ENCODE assay signal across 8 mouse cellular contexts in genomic region chr1:181853081-181853736, GRCm38 (mm10). TPM values are rescaled to one million over a fixed set of nuclear protein-coding genes. Genes with fewer than 3 reads are reported as not detected.
DNase-seq lines count a peak whose midpoint lies in the region; ATAC-seq and TF ChIP-seq lines count a peak whose summit lies in the region.

No protein-coding gene starts in this region.

- peak; percentile 86 for DNase-seq in T-cell, adult 2 months (ENCODE audit: low spot score)
- DNase-seq in forebrain, embryonic 11.5 days (ENCODE audit: low spot score), result no peak
- peak; percentile 23 for DNase-seq in liver
- no peak for DNase-seq in midbrain, postnatal 0 days (ENCODE audit: low spot score)
- peak; percentile 93 for DNase-seq in thymus, postnatal 25 days
- no peak for DNase-seq in cerebellum, postnatal 36 days
- DNase-seq in ovary, postnatal 14 days (ENCODE audit: low spot score), result no peak

- H3K36me3 ChIP-seq in forebrain, embryonic 11.5 days (ENCODE audit: control insufficient read depth, insufficient read depth, low read length), result no peaks in the 10 kb centered on the region
- no peaks in the 10 kb centered on the region for H3K36me3 ChIP-seq in hindbrain, embryonic 13.5 days
- H3K36me3 ChIP-seq in midbrain, postnatal 0 days (ENCODE audit: insufficient read depth, low read length), result no peaks in the 10 kb centered on the region

- H3K4me3 ChIP-seq in forebrain, embryonic 11.5 days (ENCODE audit: low read depth, low read length), result no peak overlapping the region
- H3K4me3 ChIP-seq in hindbrain, embryonic 13.5 days, result no peak overlapping the region
- peak overlapping the region; percentile 0; the same call in 1 of the 2 replicates for H3K4me3 ChIP-seq in midbrain, postnatal 0 days (ENCODE audit: low read depth, low read length)

- no peaks in the 10 kb centered on the region for H3K27me3 ChIP-seq in forebrain, embryonic 11.5 days (ENCODE audit: control insufficient read depth, insufficient read depth, low read length)
- 0 out of 2 replicates have a peak, but pooled peaks cover 3% of the 10 kb centered on the region for H3K27me3 ChIP-seq in hindbrain, embryonic 13.5 days
- H3K27me3 ChIP-seq in midbrain, postnatal 0 days (ENCODE audit: insufficient read depth, low read length), result no peaks in the 10 kb centered on the region

- no peak for ATAC-seq in forebrain, embryonic 11.5 days (replicated peaks; ENCODE audit: low FRiP score)
- no peak for ATAC-seq in hindbrain, embryonic 13.5 days (ENCODE audit: low FRiP score)
- ATAC-seq in midbrain, postnatal 0 days (ENCODE audit: low FRiP score), result no peak

- no peak for TF ChIP-seq CTCF in midbrain, postnatal 0 days (IDR thresholded peaks at IDR 0.05)

- H3K9me3 ChIP-seq in forebrain, embryonic 11.5 days (ENCODE audit: control insufficient read depth, low read length), result no peaks in the 10 kb centered on the region
- no peaks in the 10 kb centered on the region for H3K9me3 ChIP-seq in hindbrain, embryonic 13.5 days
- H3K9me3 ChIP-seq in midbrain, postnatal 0 days (ENCODE audit: low read length), result no peaks in the 10 kb centered on the region

- 15% methylated on average over 16 of the region's 21 CpGs for WGBS in forebrain, embryonic 11.5 days
- 14% methylated on average over 21 of the region's 21 CpGs for WGBS in hindbrain, embryonic 13.5 days
- 15% methylated on average over 15 of the region's 21 CpGs for WGBS in midbrain, postnatal 0 days

- peak overlapping the region; percentile 18; the same call in 1 of the 2 replicates for H3K4me2 ChIP-seq in forebrain, embryonic 11.5 days (ENCODE audit: low read depth, low read length, severe bottlenecking)
- peak overlapping the region; percentile 39 for H3K4me2 ChIP-seq in hindbrain, embryonic 13.5 days
- H3K4me2 ChIP-seq in midbrain, postnatal 0 days (ENCODE audit: low read depth, low read length, poor library complexity, severe bottlenecking), result peak overlapping the region; percentile 23

- H3K27ac ChIP-seq in forebrain, embryonic 11.5 days (ENCODE audit: low read depth, low read length), result no peak overlapping the region
- H3K27ac ChIP-seq in hindbrain, embryonic 13.5 days, result no peak overlapping the region
- H3K27ac ChIP-seq in midbrain, postnatal 0 days (ENCODE audit: low read depth, low read length), result no peak overlapping the region

- no peaks in the 10 kb centered on the region for H3K4me1 ChIP-seq in forebrain, embryonic 11.5 days (replicated peaks; ENCODE audit: control insufficient read depth, insufficient read depth, low read length)
- peaks cover 9% of the 10 kb centered on the region for H3K4me1 ChIP-seq in hindbrain, embryonic 13.5 days (replicated peaks)
- H3K4me1 ChIP-seq in midbrain, postnatal 0 days (ENCODE audit: insufficient read depth, low read length), result no peaks in the 10 kb centered on the region

- H3K9ac ChIP-seq in forebrain, embryonic 11.5 days (ENCODE audit: low read length), result no peak overlapping the region
- H3K9ac ChIP-seq in hindbrain, embryonic 13.5 days, result peak overlapping the region; percentile 24; the same call in 1 of the 2 replicates
- no peak overlapping the region for H3K9ac ChIP-seq in midbrain, postnatal 0 days (replicated peaks; ENCODE audit: low read length, poor library complexity, severe bottlenecking)

RNA-seq across cellular contexts. Expression of gene Lbr, which starts 10.4 kb away (rescaled TPM):
- polyA plus RNA-seq in forebrain, embryonic 11.5 days (2014; fragmentation: Nextera tagmentation; extraction: Ambion mirVana), result 199 and 211 TPM in 2 replicates
- 37.2 and 38.3 TPM in 2 replicates for polyA plus RNA-seq in hindbrain, embryonic 13.5 days (2015; fragmentation: Nextera tagmentation; extraction: Ambion mirVana)
- total RNA-seq in midbrain, postnatal 0 days (2014; rRNA removed), result 22.1 and 22.3 TPM in 2 replicates
- 20.2 and 20.3 TPM in 2 replicates for polyA plus RNA-seq in midbrain, postnatal 0 days (2015; fragmentation: Nextera tagmentation; extraction: Ambion mirVana)

Comparison
In these comparisons a context has a peak if more than half of its experiments do, and no peak if none do; other contexts are left out.
1. DNase-seq: peak in T-cell, adult 2 months (single experiment), liver (single experiment) and thymus, postnatal 25 days (single experiment); none in forebrain, embryonic 11.5 days (single experiment), midbrain, postnatal 0 days (single experiment), cerebellum, postnatal 36 days (0 of 2) and ovary, postnatal 14 days (single experiment).
2. Peak in every context shown above with its lines, with median percentiles within 50 percentile points of each other: H3K4me2 ChIP-seq.